In genomic region chr10:59577871-59578801, GRCm38 (mm10) we compare ENCODE assay signal across 8 mouse cellular contexts. TPM values are rescaled to one million over a fixed set of nuclear protein-coding genes. Genes with fewer than 3 reads are reported as not detected.
DNase-seq lines count a peak whose midpoint lies in the region; ATAC-seq and TF ChIP-seq lines count a peak whose summit lies in the region.

No protein-coding gene starts in this region.

- H3K27ac ChIP-seq in midbrain, embryonic 11.5 days (ENCODE audit: low read depth, low read length), result peak overlapping the region; percentile 22; the same call in 1 of the 2 replicates
- H3K27ac ChIP-seq in midbrain, embryonic 15.5 days, result no peak overlapping the region
- peak overlapping the region; percentile 88 for H3K27ac ChIP-seq in kidney, adult 2 months (ENCODE audit: insufficient read depth, low read depth, low read length)
- H3K27ac ChIP-seq in lung, postnatal 0 days (ENCODE audit: low read length), result peak overlapping the region; percentile 80

- peak; percentile 58 for TF ChIP-seq EP300 in lung, postnatal 0 days (IDR thresholded peaks at IDR 0.05)

- no peak for DNase-seq in midbrain, embryonic 11.5 days (ENCODE audit: low spot score, missing footprints)
- peak; percentile 62 for DNase-seq in ZHBTc4 (ENCODE audit: low read depth, low spot score)
- peak; percentile 75 for DNase-seq in kidney, adult 2 months
- peak; percentile 91 for DNase-seq in lung, postnatal 0 days (ENCODE audit: low spot score)
- DNase-seq in cerebellum, postnatal 25 days, result no peak
- DNase-seq in cerebellum, adult 18-20 months, result no peak

- no peaks in the 10 kb centered on the region for H3K36me3 ChIP-seq in midbrain, embryonic 11.5 days (ENCODE audit: control insufficient read depth, insufficient read depth, low read length)
- no peaks in the 10 kb centered on the region for H3K36me3 ChIP-seq in midbrain, embryonic 15.5 days (replicated peaks)
- H3K36me3 ChIP-seq in kidney, adult 2 months (ENCODE audit: control insufficient read depth, insufficient read depth, low read length), result no peaks in the 10 kb centered on the region
- H3K36me3 ChIP-seq in lung, postnatal 0 days (ENCODE audit: insufficient read depth, low read length), result no peaks in the 10 kb centered on the region

- no peaks in the 10 kb centered on the region for H3K27me3 ChIP-seq in midbrain, embryonic 11.5 days (ENCODE audit: control insufficient read depth, insufficient read depth, low read length)
- no peaks in the 10 kb centered on the region for H3K27me3 ChIP-seq in midbrain, embryonic 15.5 days (replicated peaks)
- H3K27me3 ChIP-seq in kidney, adult 2 months (replicated peaks; ENCODE audit: control insufficient read depth, insufficient read depth, low read length), result no peaks in the 10 kb centered on the region
- H3K27me3 ChIP-seq in lung, postnatal 0 days (replicated peaks; ENCODE audit: insufficient read depth, low read length), result no peaks in the 10 kb centered on the region

- TF ChIP-seq CTCF in kidney, adult 2 months (conservative IDR thresholded peaks at IDR 0.05; ENCODE audit: insufficient read depth, insufficient read length, low read depth, low read length), result no peak
- TF ChIP-seq CTCF in lung, postnatal 0 days (IDR thresholded peaks at IDR 0.05), result no peak

- no peak for TF ChIP-seq POLR2A in kidney, adult 2 months (IDR thresholded peaks at IDR 0.05; ENCODE audit: low read depth, low read length)

- ATAC-seq in midbrain, embryonic 11.5 days (ENCODE audit: low FRiP score), result 0 out of 2 replicates have a peak, but pooled peaks have one; percentile 50
- ATAC-seq in midbrain, embryonic 15.5 days (replicated peaks), result no peak
- ATAC-seq in erythroid progenitor cell, adult 5-6 weeks (replicated peaks; ENCODE audit: low FRiP score, poor library complexity, severe bottlenecking), result peak; percentile 66
- peak; percentile 91 for ATAC-seq in lung, postnatal 0 days

- WGBS in midbrain, embryonic 11.5 days, result 71% methylated on average over 12 of the region's 12 CpGs
- 66% methylated on average over 12 of the region's 12 CpGs for WGBS in midbrain, embryonic 15.5 days
- WGBS in kidney, adult 2 months, result 6% methylated on average over 12 of the region's 12 CpGs
- WGBS in lung, postnatal 0 days, result 25% methylated on average over 12 of the region's 12 CpGs

- no peak overlapping the region for H3K9ac ChIP-seq in midbrain, embryonic 11.5 days (ENCODE audit: low read length)
- H3K9ac ChIP-seq in midbrain, embryonic 15.5 days, result no peak overlapping the region
- H3K9ac ChIP-seq in lung, postnatal 0 days (replicated peaks; ENCODE audit: low read depth), result no peak overlapping the region

- no peak overlapping the region for H3K4me3 ChIP-seq in midbrain, embryonic 11.5 days (ENCODE audit: low read depth, low read length)
- H3K4me3 ChIP-seq in midbrain, embryonic 15.5 days, result no peak overlapping the region
- H3K4me3 ChIP-seq in kidney, adult 2 months (ENCODE audit: insufficient read depth, low read depth, low read length), result no peak overlapping the region; the same call in 1 of the 2 replicates
- H3K4me3 ChIP-seq in lung, postnatal 0 days (ENCODE audit: low read depth, low read length), result no peak overlapping the region

- no peak overlapping the region for H3K4me2 ChIP-seq in midbrain, embryonic 11.5 days
- no peak overlapping the region for H3K4me2 ChIP-seq in midbrain, embryonic 15.5 days
- peak overlapping the region; percentile 18; the same call in 1 of the 2 replicates for H3K4me2 ChIP-seq in lung, postnatal 0 days (replicated peaks; ENCODE audit: low read depth, low read length)

- H3K9me3 ChIP-seq in midbrain, embryonic 11.5 days (ENCODE audit: control insufficient read depth, low read length), result no peaks in the 10 kb centered on the region; the same call in 1 of the 2 replicates
- no peaks in the 10 kb centered on the region for H3K9me3 ChIP-seq in midbrain, embryonic 15.5 days
- no peaks in the 10 kb centered on the region for H3K9me3 ChIP-seq in lung, postnatal 0 days (ENCODE audit: low read length)

- peaks cover 11% of the 10 kb centered on the region for H3K4me1 ChIP-seq in midbrain, embryonic 11.5 days (ENCODE audit: control insufficient read depth, insufficient read depth, low read length)
- 0 out of 2 replicates have a peak, but pooled peaks cover 4% of the 10 kb centered on the region for H3K4me1 ChIP-seq in midbrain, embryonic 15.5 days
- H3K4me1 ChIP-seq in kidney, adult 2 months (ENCODE audit: control insufficient read depth, insufficient read depth, low read length), result peaks cover 8% of the 10 kb centered on the region; the same call in 1 of the 2 replicates
- peaks cover 15% of the 10 kb centered on the region; the same call in 1 of the 2 replicates for H3K4me1 ChIP-seq in lung, postnatal 0 days (ENCODE audit: insufficient read depth, low read depth, low read length)

RNA-seq across cellular contexts. Expression of gene Gm10322, which starts 37.7 kb away (rescaled TPM):
- polyA plus RNA-seq in midbrain, embryonic 11.5 days (2014; fragmentation: Nextera tagmentation; extraction: Ambion mirVana), result not detected in 2 replicates
- not detected in 2 replicates for polyA plus RNA-seq in midbrain, embryonic 15.5 days (2015; fragmentation: Nextera tagmentation; extraction: Ambion mirVana)
- total RNA-seq in erythroid progenitor cell, adult 5-6 weeks (2015; ENCODE audit: low replicate concordance), result not detected in 2 replicates
- total RNA-seq in erythroid progenitor cell, adult 5-6 weeks (2017; ENCODE audit: low replicate concordance), result not detected in 2 replicates
- 0.56 TPM in 1 of 2 replicates, not detected in the other for polyA plus RNA-seq in kidney, adult 2 months (2012; rRNA removed)
- not detected in 2 replicates for polyA plus RNA-seq in lung, postnatal 0 days (2015; fragmentation: Nextera tagmentation; extraction: Ambion mirVana)

RNA-seq across cellular contexts. Expression of gene Mcu, which starts 38.4 kb away (rescaled TPM):
- polyA plus RNA-seq in midbrain, embryonic 11.5 days (2014; fragmentation: Nextera tagmentation; extraction: Ambion mirVana), result 17.7 and 18.4 TPM in 2 replicates
- 25.9 and 29.8 TPM in 2 replicates for polyA plus RNA-seq in midbrain, embryonic 15.5 days (2015; fragmentation: Nextera tagmentation; extraction: Ambion mirVana)
- total RNA-seq in erythroid progenitor cell, adult 5-6 weeks (2015; ENCODE audit: low replicate concordance), result 14.7 and 17.3 TPM in 2 replicates
- total RNA-seq in erythroid progenitor cell, adult 5-6 weeks (2017; ENCODE audit: low replicate concordance), result 14.8 and 16.8 TPM in 2 replicates
- polyA plus RNA-seq in kidney, adult 2 months (2012; rRNA removed), result 14.4 and 16.2 TPM in 2 replicates
- 33.5 and 34.5 TPM in 2 replicates for polyA plus RNA-seq in lung, postnatal 0 days (2015; fragmentation: Nextera tagmentation; extraction: Ambion mirVana)

Comparison
In these comparisons a context has a peak if more than half of its experiments do, and no peak if none do; other contexts are left out.
1. DNase-seq: peak in ZHBTc4 (single experiment), kidney, adult 2 months (single experiment) and lung, postnatal 0 days (single experiment); none in midbrain, embryonic 11.5 days (single experiment), cerebellum, postnatal 25 days (0 of 2) and cerebellum, adult 18-20 months (0 of 2).